Mouse (Mus musculus) heart, embryonic 14.5 days (tissue): ENCODE results near the gene Slc27a2. TPM values are rescaled to one million over a fixed set of nuclear protein-coding genes. Genes with fewer than 3 reads are reported as not detected.

Experiments used
- ATAC-seq: fragments of 200-750 bp; cut with Nextera tagmentation; 2 replicates; pipeline ENCODE4 v1.8.0; 2017; ENCODE audit warnings: low read depth, moderate TSS enrichment; ENCODE audit not compliant: insufficient number of reproducible peaks, insufficient read depth, low FRiP score
- H3K27ac ChIP-seq, 2 experiments: fragments of 200-500 bp in 1 of 2; fragments of 300-500 bp in 1 of 2; sonication (generic) in 1 of 2; replicated peaks in 1 of 2; 2 replicates each; pipeline ENCODE4 v1.5.1; 2012 to 2014; ENCODE audit warnings: low read depth in 2 of 2, low read length in 2 of 2, control low read depth in 1 of 2, mild to moderate bottlenecking in 1 of 2, mixed read lengths in 1 of 2; ENCODE audit not compliant: control insufficient read depth in 1 of 2, insufficient read depth in 1 of 2
- H3K27me3 ChIP-seq: fragments of 300-500 bp; sonication (generic); 2 replicates; pipeline ENCODE4 v1.6.1; 2014; ENCODE audit warnings: mild to moderate bottlenecking, low read length, control low read depth; ENCODE audit not compliant: control insufficient read depth, insufficient read depth
- H3K36me3 ChIP-seq: fragments of 300-500 bp; sonication (generic); 2 replicates; pipeline ENCODE4 v1.6.1; 2014; ENCODE audit warnings: mild to moderate bottlenecking, control low read depth, low read length, mixed read lengths; ENCODE audit not compliant: control insufficient read depth, insufficient read depth
- H3K4me1 ChIP-seq, 2 experiments: fragments of 200-500 bp in 1 of 2; fragments of 300-500 bp in 1 of 2; sonication (generic) in 1 of 2; 2 replicates each; pipeline ENCODE4 v1.6.1; 2012 to 2014; ENCODE audit warnings: low read length in 2 of 2, control low read depth in 1 of 2, mixed read lengths in 1 of 2; ENCODE audit not compliant: control insufficient read depth in 2 of 2, insufficient read depth in 2 of 2
- H3K4me2 ChIP-seq: fragments of 300-500 bp; sonication (generic); 2 replicates; pipeline ENCODE4 v1.6.1; 2014; ENCODE audit warnings: mild to moderate bottlenecking, low read length
- H3K4me3 ChIP-seq, 2 experiments: fragments of 200-500 bp in 1 of 2; fragments of 300-500 bp in 1 of 2; sonication (generic) in 1 of 2; 2 replicates each; pipeline ENCODE4 v1.5.1; 2012 to 2014; ENCODE audit warnings: low read length in 2 of 2, mild to moderate bottlenecking in 2 of 2, control low read depth in 1 of 2, low read depth in 1 of 2, moderate library complexity in 1 of 2; ENCODE audit not compliant: control insufficient read depth in 1 of 2, insufficient read depth in 1 of 2
- H3K9ac ChIP-seq: fragments of 300-500 bp; sonication (generic); 2 replicates; pipeline ENCODE4 v1.6.1; 2014; ENCODE audit warnings: mild to moderate bottlenecking, low read length
- H3K9me3 ChIP-seq: fragments of 300-500 bp; sonication (generic); 2 replicates; pipeline ENCODE4 v1.6.1; 2016; ENCODE audit warnings: low read length, control low read depth; ENCODE audit not compliant: control insufficient read depth
- WGBS: fragments of 180-500 bp; shearing (Covaris S2); extraction: QIAGEN DNeasy Blood & Tissue Kit; methylation state at CpG from one replicate; pipeline ENCODE4 v1.1.7; 2014; 5-methylcytosine and 5-hydroxymethylcytosine counted together
- polyA plus RNA-seq: library from polyadenylated mRNA; unstranded; fragments of >200 nt; fragmentation: Nextera tagmentation; extraction: Ambion mirVana; gene quantifications from 2 replicates; pipeline ENCODE4 v1.2.1, GENCODE M21; 2014

Gene Slc27a2
- polyA plus RNA-seq, 1 experiment from 2014 or later: 0.09 TPM

- H3K4me2 ChIP-seq: no peak overlapping the region
- WGBS: 88% methylated on average over 2 of the region's 2 CpGs
- no peaks in the 10 kb centered on the region for H3K27me3 ChIP-seq
- no peak overlapping the region for H3K4me3 ChIP-seq
- peaks cover 56% of the 10 kb centered on the region for H3K36me3 ChIP-seq
- no peaks in the 10 kb centered on the region for H3K9me3 ChIP-seq
- no peak for ATAC-seq
- no peaks in the 10 kb centered on the region for H3K4me1 ChIP-seq
- no peak overlapping the region for H3K9ac ChIP-seq
- no peak overlapping the region for H3K27ac ChIP-seq
These were observed 81.0 kb downstream of the Slc27a2 start for GRCm38 (mm10) chr2:126633165-126633564.

- H3K4me3 ChIP-seq: no peak overlapping the region
- H3K9me3 ChIP-seq: peaks cover 6% of the 10 kb centered on the region; the same call in 1 of the 2 replicates
- WGBS: 60% methylated on average over 12 of the region's 12 CpGs
- H3K4me1 ChIP-seq: no peaks in the 10 kb centered on the region
- no peak overlapping the region for H3K4me2 ChIP-seq
- H3K9ac ChIP-seq: no peak overlapping the region
- H3K27me3 ChIP-seq: no peaks in the 10 kb centered on the region
- no peak for ATAC-seq
- peaks cover 54% of the 10 kb centered on the region for H3K36me3 ChIP-seq
- 0 out of 4 replicates have a peak overlapping the region, but pooled peaks of 1 of the 2 experiments have one; percentile 14 for H3K27ac ChIP-seq
These were observed 84.0 kb downstream of the Slc27a2 start for GRCm38 (mm10) chr2:126635939-126636823.

Other genes starting within 250 kb of the Slc27a2 start
- 0.08 and 0.16 TPM in 2 replicates for gene Atp8b4, start 51.7 kb upstream of the Slc27a2 start, polyA plus RNA-seq
- 5.5 and 6.2 TPM in 2 replicates for gene Hdc, start 66.9 kb downstream of the Slc27a2 start, polyA plus RNA-seq
- gene Gabpb1, start 123.9 kb downstream of the Slc27a2 start, polyA plus RNA-seq: 33.4 and 34.0 TPM in 2 replicates
- gene Usp8, start 154.9 kb downstream of the Slc27a2 start, polyA plus RNA-seq: 32.1 and 32.8 TPM in 2 replicates
- 3.0 and 3.4 TPM in 2 replicates for gene Usp50, start 231.1 kb downstream of the Slc27a2 start, polyA plus RNA-seq